Mouse (Mus musculus): ENCODE measurements around the gene Lkaaear1. TPM values are rescaled to one million over a fixed set of nuclear protein-coding genes. Genes with fewer than 3 reads are reported as not detected.

The Lkaaear1 gene
- total and polyA plus RNA-seq, 3 experiments, result not detected

DNA sequence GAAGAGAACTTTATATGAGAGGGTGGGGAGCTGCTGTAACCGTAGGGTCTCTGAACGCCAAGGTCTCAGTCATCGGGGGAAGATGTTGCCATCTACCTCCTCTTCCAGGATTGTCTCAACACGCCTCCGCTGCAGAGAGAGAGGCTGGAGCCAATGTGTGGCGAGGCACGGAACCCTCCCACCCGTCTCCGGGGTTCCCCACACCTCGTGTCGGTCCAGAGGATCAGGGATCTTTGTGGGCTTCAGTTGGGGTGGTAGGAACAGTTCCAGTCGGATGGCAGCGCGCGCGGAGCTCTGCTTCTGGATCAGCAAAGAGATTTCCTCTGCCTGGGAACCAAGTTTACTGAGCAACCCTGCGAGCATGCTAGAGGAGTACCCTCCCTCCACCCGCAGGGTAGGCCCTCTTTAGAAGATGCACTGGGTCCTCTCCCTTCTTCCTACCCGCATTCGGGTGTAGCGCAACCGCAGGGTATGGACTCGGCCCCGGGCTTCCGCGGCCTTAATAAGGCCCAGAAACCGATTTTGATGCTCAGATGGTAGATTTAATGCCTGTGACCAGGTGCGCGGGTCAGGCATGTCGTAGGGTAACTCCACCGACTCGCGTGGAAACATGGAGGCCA is 1.3 kb downstream of the Lkaaear1 start:
- TF ChIP-seq RCOR1 (IDR thresholded peaks at IDR 0.05; ENCODE audit: low read depth, low read length) (no peak), TCF12 (IDR thresholded peaks at IDR 0.05; ENCODE audit: low read depth, low read length) (no peak), MAX (IDR thresholded peaks at IDR 0.05; ENCODE audit: low read length) (no peak), CTCF (IDR thresholded peaks at IDR 0.05 in 2 of 3, conservative IDR thresholded peaks at IDR 0.05 in 1 of 3; ENCODE audit: control insufficient read depth in 1 of 3, insufficient read depth in 1 of 3, low read depth in 2 of 3, low read length in 3 of 3, poor library complexity in 1 of 3, severe bottlenecking in 1 of 3) (no peak), CHD2 (IDR thresholded peaks at IDR 0.05; ENCODE audit: low read length) (no peak)
- H3K4me1 ChIP-seq (ENCODE audit: control insufficient read depth in 1 of 2, insufficient read depth in 2 of 2, low read length in 2 of 2), result peaks cover 0 to 19% of the 10 kb centered on the region in 2 experiments; a peak in 3 of 4 replicates
- no peak for DNase-seq (ENCODE audit: low read depth, low spot score)
- peaks cover 14% of the 10 kb centered on the region for H3K79me2 ChIP-seq (ENCODE audit: control insufficient read depth, insufficient read depth, low read length, poor library complexity)
- H3K9me3 ChIP-seq (replicated peaks; ENCODE audit: insufficient read depth, low read length), result no peaks in the 10 kb centered on the region
- no peak overlapping the region for H3K4me3 ChIP-seq (ENCODE audit: control insufficient read depth in 1 of 2, insufficient read depth in 1 of 2, low read depth in 2 of 2, low read length in 2 of 2)
- H3K27ac ChIP-seq (ENCODE audit: control insufficient read depth, low read depth, low read length), result no peak overlapping the region
- no peaks in the 10 kb centered on the region for H3K27me3 ChIP-seq (ENCODE audit: control insufficient read depth in 1 of 2, insufficient read depth in 2 of 2, low read length in 2 of 2)
- no peak overlapping the region for H3K9ac ChIP-seq (ENCODE audit: control insufficient read depth, low read depth, low read length, poor library complexity, severe bottlenecking)
- peaks cover 0 to 10% of the 10 kb centered on the region in 2 experiments; a peak in 2 of 4 replicates for H3K36me3 ChIP-seq (ENCODE audit: control insufficient read depth in 1 of 2, insufficient read depth in 2 of 2, low read length in 2 of 2)

DNA sequence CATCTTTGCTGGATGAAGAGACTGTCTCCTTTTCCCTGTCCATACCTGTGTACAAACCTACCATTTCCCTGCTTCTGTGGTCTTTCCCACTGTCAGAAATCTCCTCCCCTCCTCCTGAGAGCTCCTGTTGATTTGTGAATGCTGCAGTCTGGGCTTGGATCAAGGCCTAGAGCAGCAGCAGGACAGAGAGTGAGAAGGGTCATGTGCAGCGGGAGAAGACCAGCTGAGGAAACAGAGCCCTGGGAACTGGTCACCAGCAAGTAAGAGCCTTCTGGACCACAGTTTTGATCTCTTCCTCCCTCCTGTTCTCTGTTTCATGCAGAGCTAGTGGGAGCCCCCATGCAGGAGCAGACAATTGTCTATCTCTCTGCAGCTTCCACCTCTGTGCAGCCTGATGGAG is 2.5 kb downstream of the Lkaaear1 start:
- H3K79me2 ChIP-seq (ENCODE audit: control insufficient read depth, insufficient read depth, low read length, poor library complexity), result peaks cover 21% of the 10 kb centered on the region
- no peak overlapping the region for H3K9ac ChIP-seq (ENCODE audit: control insufficient read depth, low read depth, low read length, poor library complexity, severe bottlenecking)
- no peaks in the 10 kb centered on the region for H3K27me3 ChIP-seq (ENCODE audit: control insufficient read depth in 1 of 2, insufficient read depth in 2 of 2, low read length in 2 of 2)

DNA sequence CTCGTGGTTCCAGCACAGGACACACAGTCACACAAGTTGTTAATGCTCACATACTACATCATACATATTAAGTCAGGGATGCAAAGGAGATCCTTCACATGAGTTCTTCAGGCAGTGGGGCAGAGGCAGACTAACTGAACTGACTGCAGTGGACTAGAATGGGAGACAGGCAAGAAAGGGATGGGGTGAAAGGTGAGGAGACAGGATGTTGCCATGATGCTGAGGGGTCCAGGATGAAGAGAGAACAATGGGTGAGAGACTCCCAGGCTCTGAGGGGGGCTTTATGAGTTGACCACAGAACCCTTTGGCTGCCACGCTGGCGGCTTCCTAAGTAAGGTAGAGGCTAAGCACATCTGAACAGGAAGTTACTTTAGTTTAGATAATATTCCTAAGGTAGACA is 3.7 kb downstream of the Lkaaear1 start:
- H3K36me3 ChIP-seq (ENCODE audit: control insufficient read depth in 1 of 2, insufficient read depth in 2 of 2, low read length in 2 of 2), result peaks cover 0 to 22% of the 10 kb centered on the region in 2 experiments; a peak in 2 of 4 replicates
- TF ChIP-seq BHLHE40 (IDR thresholded peaks at IDR 0.05; ENCODE audit: borderline replicate concordance, low read depth, low read length) (no peak), MAZ (IDR thresholded peaks at IDR 0.05; ENCODE audit: low read depth, low read length) (no peak), CHD2 (IDR thresholded peaks at IDR 0.05; ENCODE audit: low read length) (no peak), MAX (IDR thresholded peaks at IDR 0.05; ENCODE audit: low read length) (no peak), USF1 (IDR thresholded peaks at IDR 0.05; ENCODE audit: low read depth, low read length) (no peak)
- peaks cover 0 to 29% of the 10 kb centered on the region in 2 experiments; a peak in 3 of 4 replicates for H3K4me1 ChIP-seq (ENCODE audit: control insufficient read depth in 1 of 2, insufficient read depth in 2 of 2, low read length in 2 of 2)
- H3K9ac ChIP-seq (ENCODE audit: control insufficient read depth, low read depth, low read length, poor library complexity, severe bottlenecking), result peak overlapping the region; percentile 93
- H3K27ac ChIP-seq (ENCODE audit: control insufficient read depth, low read depth, low read length), result no peak overlapping the region
- peaks cover 26% of the 10 kb centered on the region for H3K79me2 ChIP-seq (ENCODE audit: control insufficient read depth, insufficient read depth, low read length, poor library complexity)
- DNase-seq (ENCODE audit: low read depth, low spot score), result peak; percentile 32
- H3K4me3 ChIP-seq (ENCODE audit: control insufficient read depth in 1 of 2, insufficient read depth in 1 of 2, low read depth in 2 of 2, low read length in 2 of 2), result peak overlapping the region in 1 of 2 experiments; percentile 90; a peak in 1 of 4 replicates
- no peaks in the 10 kb centered on the region for H3K9me3 ChIP-seq (replicated peaks; ENCODE audit: insufficient read depth, low read length)
- H3K27me3 ChIP-seq (ENCODE audit: control insufficient read depth in 1 of 2, insufficient read depth in 2 of 2, low read length in 2 of 2), result no peaks in the 10 kb centered on the region

More for the DNA sequence above, 2.5 kb downstream of the Lkaaear1 start:
- Histone ChIP-seq H3K4me3 (ENCODE audit: control insufficient read depth in 1 of 2, insufficient read depth in 1 of 2, low read depth in 2 of 2, low read length in 2 of 2) (no peak overlapping the region), H3K9me3 (replicated peaks; ENCODE audit: insufficient read depth, low read length) (no peaks in the 10 kb centered on the region), H3K36me3 (ENCODE audit: control insufficient read depth in 1 of 2, insufficient read depth in 2 of 2, low read length in 2 of 2) (peaks cover 0 to 18% of the 10 kb centered on the region in 2 experiments; a peak in 2 of 4 replicates), H3K4me1 (ENCODE audit: control insufficient read depth in 1 of 2, insufficient read depth in 2 of 2, low read length in 2 of 2) (peaks cover 0 to 29% of the 10 kb centered on the region in 2 experiments; a peak in 3 of 4 replicates), H3K27ac (ENCODE audit: control insufficient read depth, low read depth, low read length) (no peak overlapping the region)
- DNase-seq (ENCODE audit: low read depth, low spot score), result no peak
- no peak for TF ChIP-seq MAX (IDR thresholded peaks at IDR 0.05; ENCODE audit: low read length)
- TF ChIP-seq ELF1 (IDR thresholded peaks at IDR 0.05; ENCODE audit: low read depth, low read length), result no peak

Measured in MEL (cell line).